Mouse (Mus musculus): Measurements from ENCODE around the gene Krcc1.

GRCm38 (mm10) chr6:71272316-71272741 lies 852 bp downstream of the Krcc1 start:
- no peak for TF ChIP-seq CTCF (IDR thresholded peaks at IDR 0.05; ENCODE audit: extremely low read depth, insufficient read depth, insufficient read length, insufficient replicate concordance)
- no peak for TF ChIP-seq POLR2A (IDR thresholded peaks at IDR 0.05; ENCODE audit: low read depth, low read length)
